Mouse (Mus musculus): Measurements from ENCODE around the gene Ubap2l.

The Ubap2l gene

GRCm38 (mm10) chr3:90065553-90065952, 13.1 kb upstream of the Ubap2l start:
- DNase-seq: peak; percentile 41 to 51

DNA sequence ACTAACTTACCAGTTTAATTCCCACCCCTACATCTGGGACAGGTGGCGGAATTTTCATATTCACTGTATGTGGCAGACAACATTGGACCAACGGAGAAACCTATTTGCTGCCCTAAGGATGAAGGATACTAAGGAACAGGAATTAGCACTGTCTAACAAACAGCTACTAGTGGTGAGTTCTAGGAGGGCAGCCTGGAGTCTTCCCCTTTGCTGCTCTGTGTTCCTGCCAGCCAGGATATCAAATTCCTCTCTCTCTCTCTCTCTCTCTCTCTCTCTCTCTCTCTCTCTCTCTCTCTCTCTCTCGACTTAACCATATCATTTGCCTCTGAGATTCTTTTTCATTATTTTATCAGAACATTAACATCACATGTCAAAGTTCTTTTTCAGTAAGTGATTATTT, 12.0 kb upstream of the Ubap2l start:
- DNase-seq: no peak

DNA sequence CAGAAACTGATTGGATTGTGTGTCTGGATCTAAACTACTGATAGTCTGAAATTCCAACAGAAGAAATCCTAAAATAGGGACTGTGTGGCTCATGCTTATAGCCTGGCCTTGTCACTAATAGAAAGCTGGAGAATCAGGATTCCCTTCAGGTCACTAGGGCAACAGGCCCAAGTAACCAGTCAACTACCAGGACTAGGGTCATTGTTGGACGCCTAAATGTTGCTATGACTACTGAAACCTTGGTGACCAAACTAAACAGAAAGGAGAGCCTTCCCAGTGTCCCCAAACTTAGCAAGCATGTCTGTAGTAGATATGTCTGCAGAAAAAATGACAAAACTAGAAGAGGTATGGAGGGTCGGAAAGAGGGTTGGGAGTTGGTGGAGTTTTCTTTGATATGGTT, 10.1 kb upstream of the Ubap2l start:
- DNase-seq: no peak

- DNase-seq: no peak
Measured at GRCm38 (mm10) chr3:90061549-90061948, 9.1 kb upstream of the Ubap2l start.

- DNase-seq: no peak
Measured at GRCm38 (mm10) chr3:90051441-90052350, 732 bp downstream of the Ubap2l start, which contains the start of gene 4933434E20Rik. TSS of gene 4933434E20Rik (plus strand) at chr3:90051636.

DNA sequence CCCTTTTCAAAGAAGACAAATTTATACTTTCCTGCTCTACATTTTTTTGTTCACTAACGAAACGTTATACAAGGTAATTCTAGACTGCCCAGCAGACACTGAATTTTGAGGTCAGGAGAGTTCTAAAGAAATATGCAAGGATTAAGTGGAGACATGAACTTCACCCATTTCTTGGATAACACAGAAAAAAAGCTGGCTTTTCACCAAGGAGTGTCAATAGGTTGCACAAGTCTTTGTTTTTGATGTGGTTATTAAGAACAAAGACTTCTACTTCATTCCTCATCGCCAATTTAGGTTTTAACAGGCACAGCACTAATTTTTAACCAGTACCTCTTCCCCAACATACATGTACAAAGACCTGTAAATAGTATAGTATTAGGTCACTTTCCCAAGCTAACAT, 2.7 kb downstream of the Ubap2l start:
- no peak for DNase-seq

DNA sequence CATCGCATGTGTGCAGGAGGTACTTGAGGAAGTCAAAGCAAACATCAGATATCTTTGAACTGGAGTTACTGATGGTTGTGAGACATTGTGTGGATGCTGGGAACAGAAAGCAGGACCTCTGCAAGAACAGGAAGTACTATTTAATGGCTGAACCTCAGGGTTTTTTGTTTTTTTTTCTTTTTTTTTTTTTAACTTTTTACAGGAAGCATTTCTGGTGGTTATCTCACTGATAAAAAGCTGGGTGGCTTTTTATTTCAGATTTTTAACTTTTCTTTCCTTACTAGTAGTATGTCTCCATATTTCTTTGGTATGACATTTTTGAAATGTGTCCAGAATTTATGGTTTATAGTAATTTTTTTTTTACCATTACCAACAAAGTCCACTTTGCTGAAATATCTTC, 16.2 kb downstream of the Ubap2l start:
- no peak for DNase-seq

DNA sequence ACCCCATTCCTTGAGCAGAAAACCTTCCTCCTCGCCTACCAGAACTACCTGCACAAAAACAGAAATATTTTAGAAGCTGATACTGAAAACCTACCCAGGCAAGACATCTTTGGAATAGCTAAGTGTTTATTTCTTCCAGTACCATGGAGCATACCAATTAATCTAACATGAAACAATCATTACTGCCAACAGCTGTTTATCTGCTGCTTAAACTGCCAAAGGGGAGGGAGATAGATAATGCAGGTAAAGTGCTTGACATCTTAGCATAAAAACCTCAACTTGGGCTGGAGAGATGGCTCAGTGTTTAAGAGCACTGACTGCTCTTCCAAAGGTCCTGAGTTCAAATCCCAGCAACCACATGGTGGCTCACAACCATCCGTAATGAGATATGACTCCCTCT, 17.8 kb downstream of the Ubap2l start:
- DNase-seq: no peak

GRCm38 (mm10) chr3:90016626-90017025, 35.8 kb downstream of the Ubap2l start:
- no peak for DNase-seq

GRCm38 (mm10) chr3:90010291-90010690, 42.1 kb downstream of the Ubap2l start:
- no peak for DNase-seq

DNA sequence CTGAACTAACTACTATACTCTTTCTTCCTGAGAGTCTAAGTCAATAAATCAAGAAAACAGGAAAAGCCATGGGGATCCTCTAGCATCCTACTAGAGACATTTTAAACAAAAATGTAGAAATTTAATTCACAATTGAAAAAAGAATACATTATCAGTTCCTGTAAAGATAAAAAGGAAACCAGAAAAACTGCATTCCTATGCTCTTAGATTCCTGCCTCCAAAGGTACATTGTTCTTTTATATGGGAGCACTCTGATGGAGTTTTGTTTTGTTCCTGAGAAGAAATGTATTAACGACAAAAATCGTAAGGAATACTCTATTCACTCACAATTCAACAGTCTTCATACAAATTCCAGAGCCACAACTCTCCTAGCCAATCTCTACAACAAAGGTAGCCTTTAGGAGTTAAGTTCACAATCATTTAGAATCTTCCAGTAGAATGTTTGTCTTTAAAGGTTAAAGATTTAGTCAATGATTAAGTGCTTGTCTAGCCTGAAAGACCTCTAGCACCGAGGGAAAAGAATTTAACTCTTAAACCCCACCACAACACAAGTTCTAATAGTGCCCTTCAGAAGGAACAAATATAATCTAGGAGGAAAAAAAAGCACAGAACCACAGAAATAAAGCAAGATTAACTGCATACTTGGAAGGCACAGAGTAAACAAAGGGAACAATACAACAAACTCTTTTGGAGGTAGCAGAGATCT, 48.2 kb downstream of the Ubap2l start:
- no peak for DNase-seq

DNA sequence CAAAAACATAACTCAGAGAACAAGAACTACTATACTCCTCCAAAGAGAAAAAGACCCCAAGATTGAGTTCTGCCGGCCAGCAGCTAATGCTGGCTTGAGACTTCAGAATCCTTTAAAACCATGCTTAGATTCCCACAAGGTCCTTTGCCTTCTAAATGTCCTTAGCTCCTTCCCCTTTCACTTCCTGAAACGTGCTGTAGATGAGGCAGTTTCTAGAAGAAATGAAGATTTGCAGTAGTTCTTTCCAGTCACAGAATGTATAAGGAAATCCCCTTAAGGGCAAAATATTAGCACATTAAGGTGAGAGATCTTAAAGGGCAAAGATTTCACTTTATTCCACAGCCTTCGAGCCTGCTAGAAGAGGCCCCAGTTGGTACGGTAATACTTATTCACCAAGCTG, 52.6 kb downstream of the Ubap2l start:
- no peak for DNase-seq

DNA sequence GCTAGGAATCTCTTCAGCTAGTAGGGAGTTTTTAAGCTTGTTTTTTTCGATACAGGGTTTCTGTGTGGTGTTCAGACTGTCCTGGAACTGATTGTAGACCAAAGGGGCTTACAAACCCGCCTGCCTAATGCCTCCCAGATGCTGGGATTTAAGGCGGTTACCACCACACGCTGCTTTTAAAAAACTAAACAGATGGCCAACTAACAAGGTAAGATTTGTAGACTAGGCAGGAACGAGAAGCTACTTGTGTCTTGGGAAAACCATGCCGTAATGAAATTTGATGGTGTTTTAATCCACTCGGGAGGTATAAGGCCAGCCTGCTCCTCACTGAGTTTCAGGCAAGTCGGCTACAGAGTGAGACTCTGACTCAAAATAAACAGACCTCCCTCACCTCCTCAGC, 53.3 kb downstream of the Ubap2l start:
- DNase-seq: no peak

DNA sequence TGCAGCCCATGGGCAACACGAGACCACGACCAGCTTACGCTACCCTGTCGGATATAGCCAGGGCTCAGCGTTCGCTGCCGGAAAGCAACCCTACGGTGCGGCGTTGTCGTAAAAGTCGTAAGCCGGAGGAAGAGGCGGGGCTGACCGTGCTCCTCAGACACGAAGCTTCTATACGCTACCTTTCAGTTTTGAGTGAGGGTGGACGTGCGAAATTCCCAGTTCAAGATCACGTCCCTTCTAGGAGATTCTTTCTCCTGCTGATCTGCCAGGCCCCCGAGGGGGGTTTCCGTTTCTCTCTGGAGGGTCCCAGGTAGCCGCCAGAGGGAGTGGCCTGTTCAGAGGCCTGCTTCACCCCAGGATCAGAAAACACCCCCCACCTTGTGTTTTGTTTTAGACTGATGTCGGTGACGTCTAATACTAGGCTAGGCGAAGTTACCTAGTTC, 53.8 kb downstream of the Ubap2l start, which contains the start of gene Hax1:
Hax1 (minus strand) TSS at position 169 of the 443 bp plus-strand sequence.
- DNase-seq: peak; percentile 95 to 97

DNA sequence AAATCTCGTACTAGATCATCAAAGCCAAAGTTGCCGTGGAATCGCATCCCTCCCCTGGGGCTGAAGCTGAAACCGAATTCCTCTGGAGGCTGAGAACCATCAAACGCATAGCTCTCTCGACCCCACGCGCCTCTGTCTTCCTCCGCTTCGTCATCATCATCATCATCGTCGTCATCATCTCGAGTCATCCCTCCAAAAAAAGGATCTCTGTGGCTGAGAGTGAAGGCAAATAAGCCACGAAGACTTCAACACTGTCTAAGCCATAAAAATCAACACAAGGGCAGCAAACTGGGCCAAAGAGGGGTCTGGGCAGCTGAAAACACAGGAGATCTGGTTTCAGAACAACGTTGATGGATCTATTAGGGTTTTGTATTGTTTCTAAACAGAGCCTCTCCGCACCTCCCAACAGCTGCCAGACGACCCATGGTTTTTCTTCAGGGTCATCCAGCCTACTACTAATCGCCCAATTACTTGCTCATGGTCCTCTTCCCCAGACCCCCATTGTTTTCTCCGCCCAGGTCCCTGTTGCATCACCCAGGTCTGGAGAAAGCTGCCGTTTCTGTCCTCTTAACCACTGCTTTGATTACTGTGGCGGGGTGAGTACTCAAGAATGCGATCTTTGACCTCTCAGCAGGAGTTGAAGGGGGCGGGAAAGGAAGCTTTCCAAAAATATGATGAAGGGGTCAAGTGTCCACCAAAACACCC, 54.5 kb downstream of the Ubap2l start:
- DNase-seq: peak in 1 of 2 experiments; percentile 5

GRCm38 (mm10) chr3:89994807-89995515, 57.5 kb downstream of the Ubap2l start:
- no peak for DNase-seq

DNA sequence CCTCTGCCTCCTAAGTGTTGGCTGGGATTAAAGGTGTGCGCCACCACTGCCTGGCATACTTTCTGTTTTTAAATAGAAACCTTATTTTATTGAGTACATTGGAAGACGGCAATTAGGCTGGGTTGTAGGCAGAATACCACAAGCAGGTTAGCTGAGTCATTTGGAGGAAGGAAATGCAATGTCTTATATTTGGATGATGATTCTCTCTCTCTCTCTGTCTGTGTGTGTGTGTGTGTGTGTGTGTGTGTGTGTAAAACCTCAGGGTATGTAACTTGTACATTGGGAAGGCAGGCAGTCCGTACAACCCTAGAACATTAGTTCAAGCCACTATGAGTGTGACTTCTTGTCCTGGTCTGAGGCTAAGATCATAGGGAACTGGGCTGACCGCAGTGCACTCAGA, 64.6 kb downstream of the Ubap2l start:
- DNase-seq: no peak

DNA sequence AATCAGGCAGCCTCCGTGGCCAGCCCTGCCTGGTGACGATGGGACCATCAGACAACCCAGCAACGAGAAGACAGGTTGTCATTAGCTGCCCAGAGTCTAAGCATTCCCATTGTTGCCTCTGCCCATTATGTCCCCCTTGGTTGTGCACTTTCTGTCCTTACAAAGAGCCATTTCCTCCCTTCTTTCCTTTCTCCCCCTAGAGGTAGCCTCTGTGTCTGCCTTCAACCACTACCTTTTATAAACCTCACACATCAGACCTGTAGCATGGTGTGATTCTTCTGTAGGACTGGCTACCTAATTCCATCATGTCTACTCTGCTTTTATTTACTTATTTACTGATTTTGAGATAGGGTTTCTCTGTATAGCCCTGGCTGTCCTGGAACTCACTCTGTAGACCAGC, 65.2 kb downstream of the Ubap2l start:
- no peak for DNase-seq

- no peak for DNase-seq
Measured at GRCm38 (mm10) chr3:89982426-89982825, 70.0 kb downstream of the Ubap2l start.

- no peak for DNase-seq
Measured at GRCm38 (mm10) chr3:89976859-89977258, 75.6 kb downstream of the Ubap2l start.

- DNase-seq: no peak
Measured at GRCm38 (mm10) chr3:89968509-89968908, 83.9 kb downstream of the Ubap2l start.

DNA sequence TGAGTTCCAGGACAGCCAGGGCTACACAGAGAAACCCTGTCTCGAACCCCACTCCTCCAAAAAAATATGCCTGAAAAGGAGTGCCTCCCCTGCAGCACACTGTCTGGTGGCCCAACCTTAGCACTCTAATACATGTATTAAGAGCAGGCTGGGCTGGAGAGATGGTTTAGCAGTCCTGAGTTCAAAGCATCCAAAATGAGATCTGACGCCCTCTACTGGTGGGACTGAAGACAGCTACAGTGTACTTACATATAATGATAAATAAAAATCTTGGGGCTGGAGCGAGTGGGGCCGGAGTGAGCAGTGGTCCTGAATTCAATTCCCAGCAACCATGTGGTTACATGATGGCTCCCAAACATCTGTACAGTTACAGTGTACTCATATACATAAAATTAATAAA, 85.5 kb downstream of the Ubap2l start:
- DNase-seq: no peak

DNA sequence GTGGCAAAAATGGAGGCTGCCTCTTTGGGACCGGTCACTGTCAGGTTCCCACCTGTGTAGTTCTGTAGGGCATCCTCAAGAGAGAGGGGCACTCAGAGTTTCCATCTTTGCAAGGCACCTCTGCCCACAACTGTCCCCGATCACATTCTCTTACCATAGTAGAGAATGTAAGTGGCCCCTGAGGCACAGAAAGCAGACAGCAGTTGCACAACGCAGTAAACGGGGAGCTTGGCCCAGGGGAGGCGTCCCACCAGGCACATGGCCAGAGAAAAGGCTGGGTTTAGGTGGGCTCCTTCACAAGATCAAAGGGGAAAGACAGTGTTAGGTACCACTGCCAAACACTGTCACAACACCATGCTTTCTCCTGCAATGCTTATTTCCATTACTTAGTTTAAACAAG, 86.5 kb downstream of the Ubap2l start:
- DNase-seq: no peak
